Mouse (Mus musculus): Measurements from ENCODE around the gene Rhoc.
A peak's percentile ranks its signal among the peaks of the same experiment; 100 is the strongest.
"Not testable (repeated sequence)": the region's sequence is repeated elsewhere in the genome, so short reads cannot be mapped to it uniquely, and the experiment has no call there.

The Rhoc gene

GRCm38 (mm10) chr3:104785284-104785683, 2.9 kb upstream of the Rhoc start:
- no peak for DNase-seq (ENCODE audit: low spot score in 2 of 2)

- peak in 1 of 2 experiments; percentile 50 for DNase-seq (ENCODE audit: low spot score in 2 of 2)
Observed at GRCm38 (mm10) chr3:104788561-104789311, 561 bp downstream of the Rhoc start.

- no peak for DNase-seq (ENCODE audit: low spot score in 2 of 2)
Observed at GRCm38 (mm10) chr3:104789312-104789605, 1.1 kb downstream of the Rhoc start.

GRCm38 (mm10) chr3:104789822-104790221, 1.6 kb downstream of the Rhoc start:
- no peak for DNase-seq (ENCODE audit: low spot score in 2 of 2)

GRCm38 (mm10) chr3:104790401-104790937, 2.3 kb downstream of the Rhoc start:
- peak in 1 of 2 experiments; percentile 35 for DNase-seq (ENCODE audit: low spot score in 2 of 2)

GRCm38 (mm10) chr3:104791017-104791416, 2.8 kb downstream of the Rhoc start:
- DNase-seq (ENCODE audit: low spot score in 2 of 2) = no peak

- no peak for DNase-seq (ENCODE audit: low spot score in 2 of 2)
Observed at GRCm38 (mm10) chr3:104791671-104792070, 3.5 kb downstream of the Rhoc start.

- no peak for DNase-seq (ENCODE audit: low spot score in 2 of 2)
Observed at GRCm38 (mm10) chr3:104792360-104793270, 4.4 kb downstream of the Rhoc start.

- peak; percentile 57 to 72 for DNase-seq (ENCODE audit: low spot score in 2 of 2)
Observed at GRCm38 (mm10) chr3:104793871-104794828, 6.0 kb downstream of the Rhoc start.

- no peak for DNase-seq (ENCODE audit: low spot score in 2 of 2)
Observed at GRCm38 (mm10) chr3:104794953-104795470, 6.8 kb downstream of the Rhoc start.

GRCm38 (mm10) chr3:104795661-104796340, 7.6 kb downstream of the Rhoc start:
- no peak for DNase-seq (ENCODE audit: low spot score in 2 of 2)

GRCm38 (mm10) chr3:104796430-104797082, 8.4 kb downstream of the Rhoc start:
- no peak for DNase-seq (ENCODE audit: low spot score in 2 of 2)

GRCm38 (mm10) chr3:104800681-104801080, 12.5 kb downstream of the Rhoc start:
- no peak for DNase-seq (ENCODE audit: low spot score in 2 of 2)

GRCm38 (mm10) chr3:104801481-104801880, 13.3 kb downstream of the Rhoc start:
- DNase-seq (ENCODE audit: low spot score in 2 of 2) = no peak

GRCm38 (mm10) chr3:104804312-104804711, 16.1 kb downstream of the Rhoc start:
- no peak for DNase-seq (ENCODE audit: low spot score in 2 of 2)

GRCm38 (mm10) chr3:104805539-104805938, 17.4 kb downstream of the Rhoc start:
- DNase-seq (ENCODE audit: low spot score in 2 of 2) = no peak

- no peak for DNase-seq (ENCODE audit: low spot score in 2 of 2)
Observed at GRCm38 (mm10) chr3:104811752-104812151, 23.6 kb downstream of the Rhoc start.

- no peak for DNase-seq (ENCODE audit: low spot score in 2 of 2)
Observed at GRCm38 (mm10) chr3:104812254-104812653, 24.1 kb downstream of the Rhoc start.

- not testable (repeated sequence) for DNase-seq (ENCODE audit: low spot score in 2 of 2)
Observed at GRCm38 (mm10) chr3:104813227-104813626, 25.1 kb downstream of the Rhoc start.

GRCm38 (mm10) chr3:104814746-104815145, 26.6 kb downstream of the Rhoc start:
- DNase-seq (ENCODE audit: low spot score in 2 of 2) = no peak

Measured in frontal cortex, postnatal 25 days (tissue).